Mouse (Mus musculus) MEL (cell line): ENCODE measurements around the gene Tmem170b. TPM values are rescaled to one million over a fixed set of nuclear protein-coding genes. Genes with fewer than 3 reads are reported as not detected.

Experiments
- DNase-seq: peaks from one replicate; pipeline ENCODE4 v3.0.0; 2011; ENCODE audit warnings: low read depth, low spot score
- H3K27ac ChIP-seq: 2 replicates; pipeline ENCODE4 v1.5.1; 2012; ENCODE audit warnings: low read depth, mild to moderate bottlenecking, control low read depth, low read length, moderate library complexity; ENCODE audit not compliant: control insufficient read depth
- H3K27me3 ChIP-seq, 2 experiments: fragments of 150-350 bp in 1 of 2; sonication (generic) in 1 of 2; 2 replicates each; pipeline ENCODE4 v1.6.1; 2012; ENCODE audit warnings: low read length in 2 of 2, mild to moderate bottlenecking in 2 of 2, improper control_type of control experiment in 1 of 2, moderate library complexity in 1 of 2; ENCODE audit not compliant: insufficient read depth in 2 of 2, control insufficient read depth in 1 of 2
- H3K36me3 ChIP-seq, 2 experiments: 2 replicates each; pipeline ENCODE4 v1.6.1; 2012 to 2014; ENCODE audit warnings: low read length in 2 of 2, improper control_type of control experiment in 1 of 2, inconsistent platforms in 1 of 2, mild to moderate bottlenecking in 1 of 2; ENCODE audit not compliant: insufficient read depth in 2 of 2, control insufficient read depth in 1 of 2
- H3K4me1 ChIP-seq, 2 experiments: fragments of 150-350 bp in 1 of 2; sonication (generic) in 1 of 2; 2 replicates each; pipeline ENCODE4 v1.6.1; 2012; ENCODE audit warnings: low read length in 2 of 2, improper control_type of control experiment in 1 of 2, mild to moderate bottlenecking in 1 of 2; ENCODE audit not compliant: insufficient read depth in 2 of 2, control insufficient read depth in 1 of 2
- H3K4me3 ChIP-seq, 2 experiments: fragments of 150-350 bp in 1 of 2; sonication (generic) in 1 of 2; 2 replicates each; pipeline ENCODE4 v1.5.1; 2012; ENCODE audit warnings: low read depth in 2 of 2, low read length in 2 of 2, mild to moderate bottlenecking in 2 of 2, moderate library complexity in 2 of 2, control low read depth in 1 of 2, improper control_type of control experiment in 1 of 2; ENCODE audit not compliant: control insufficient read depth in 1 of 2, insufficient read depth in 1 of 2
- H3K79me2 ChIP-seq: 2 replicates; pipeline ENCODE4 v1.6.1; 2012; ENCODE audit warnings: mild to moderate bottlenecking, low read length, moderate library complexity; ENCODE audit not compliant: control insufficient read depth, poor library complexity, insufficient read depth
- H3K9ac ChIP-seq: 2 replicates; pipeline ENCODE4 v1.6.1; 2012; ENCODE audit warnings: low read depth, mild to moderate bottlenecking, control low read depth, low read length, moderate library complexity; ENCODE audit not compliant: control insufficient read depth, poor library complexity, severe bottlenecking
- H3K9me3 ChIP-seq: fragments of 150-350 bp; sonication (generic); replicated peaks from 2 replicates; pipeline ENCODE4 v1.6.1; 2012; ENCODE audit warnings: mild to moderate bottlenecking, low read length, improper control_type of control experiment, moderate library complexity; ENCODE audit not compliant: insufficient read depth
- BHLHE40 ChIP-seq: IDR thresholded peaks from 2 replicates; pipeline ENCODE4 v1.6.1; 2012; ENCODE audit warnings: low read depth, mild to moderate bottlenecking, inconsistent platforms, low read length, improper control_type of control experiment, borderline replicate concordance
- CHD2 ChIP-seq: IDR thresholded peaks from 2 replicates; pipeline ENCODE4 v1.6.1; 2011; ENCODE audit warnings: low read length, improper control_type of control experiment
- E2F4 ChIP-seq: IDR thresholded peaks from 2 replicates; pipeline ENCODE4 v1.6.1; 2011; ENCODE audit warnings: low read depth, low read length, improper control_type of control experiment, borderline replicate concordance
- ELF1 ChIP-seq: IDR thresholded peaks from 2 replicates; pipeline ENCODE4 v1.6.1; 2014; ENCODE audit warnings: low read depth, mild to moderate bottlenecking, inconsistent platforms, low read length, improper control_type of control experiment, moderate library complexity
- EP300 ChIP-seq, 2 experiments: IDR thresholded peaks; 2 replicates each; pipeline ENCODE4 v1.6.1; 2011; ENCODE audit warnings: improper control_type of control experiment in 2 of 2, low read length in 2 of 2, low read depth in 1 of 2, mild to moderate bottlenecking in 1 of 2
- GATA1 ChIP-seq: IDR thresholded peaks from 2 replicates; pipeline ENCODE4 v1.6.1; 2011; ENCODE audit warnings: low read depth, low read length, improper control_type of control experiment
- HCFC1 ChIP-seq: IDR thresholded peaks from 2 replicates; pipeline ENCODE4 v1.6.1; 2012; ENCODE audit warnings: low read depth, mild to moderate bottlenecking, inconsistent platforms, low read length, improper control_type of control experiment, moderate library complexity
- JUND ChIP-seq: IDR thresholded peaks from 2 replicates; pipeline ENCODE4 v1.6.1; 2011; ENCODE audit warnings: low read depth, mild to moderate bottlenecking, improper control_type of control experiment, low read length
- MAZ ChIP-seq: IDR thresholded peaks from 2 replicates; pipeline ENCODE4 v1.6.1; 2012; ENCODE audit warnings: low read depth, mild to moderate bottlenecking, inconsistent platforms, low read length, improper control_type of control experiment
- MEF2A ChIP-seq: IDR thresholded peaks from 2 replicates; pipeline ENCODE4 v1.6.1; 2014; ENCODE audit warnings: low read depth, mild to moderate bottlenecking, inconsistent platforms, low read length, improper control_type of control experiment; ENCODE audit not compliant: poor library complexity, insufficient replicate concordance, severe bottlenecking; ENCODE audit errors: extremely low read depth
- MYB ChIP-seq: IDR thresholded peaks from 2 replicates; pipeline ENCODE4 v1.6.1; 2011; ENCODE audit warnings: mild to moderate bottlenecking, low read depth, low read length, improper control_type of control experiment
- MYC ChIP-seq: IDR thresholded peaks from 2 replicates; pipeline ENCODE4 v1.6.1; 2011; ENCODE audit warnings: low read depth, mild to moderate bottlenecking, low read length, improper control_type of control experiment, moderate library complexity
- NELFE ChIP-seq: IDR thresholded peaks from 2 replicates; pipeline ENCODE4 v1.6.1; 2011; ENCODE audit warnings: low read depth, low read length, improper control_type of control experiment
- NRF1 ChIP-seq: IDR thresholded peaks from 2 replicates; pipeline ENCODE4 v1.6.1; 2014; ENCODE audit warnings: low read depth, mild to moderate bottlenecking, inconsistent platforms, low read length, improper control_type of control experiment, moderate library complexity; ENCODE audit not compliant: poor library complexity, insufficient read depth, severe bottlenecking
- POLR2AphosphoS2 ChIP-seq: IDR thresholded peaks from 2 replicates; pipeline ENCODE4 v1.6.1; 2011; ENCODE audit warnings: low read length, improper control_type of control experiment
- POLR2AphosphoS5 ChIP-seq: IDR thresholded peaks from 2 replicates; pipeline ENCODE4 v1.6.1; 2012; ENCODE audit warnings: low read depth, borderline replicate concordance, mild to moderate bottlenecking, inconsistent platforms, low read length, moderate library complexity, mixed read lengths
- RCOR1 ChIP-seq: IDR thresholded peaks from 2 replicates; pipeline ENCODE4 v1.6.1; 2012; ENCODE audit warnings: low read depth, mild to moderate bottlenecking, inconsistent platforms, low read length, improper control_type of control experiment
- TAL1 ChIP-seq: IDR thresholded peaks from 2 replicates; pipeline ENCODE4 v1.6.1; 2012; ENCODE audit warnings: mild to moderate bottlenecking, inconsistent platforms, low read length, moderate library complexity, mixed read lengths
- TBP ChIP-seq: IDR thresholded peaks from 2 replicates; pipeline ENCODE4 v1.8.0; 2011; ENCODE audit warnings: low read depth, low read length, improper control_type of control experiment
- TCF12 ChIP-seq: IDR thresholded peaks from 2 replicates; pipeline ENCODE4 v1.6.1; 2014; ENCODE audit warnings: low read depth, mild to moderate bottlenecking, inconsistent platforms, low read length, improper control_type of control experiment, moderate library complexity
- UBTF ChIP-seq: IDR thresholded peaks from 2 replicates; pipeline ENCODE4 v1.6.1; 2012; ENCODE audit warnings: low read depth, mild to moderate bottlenecking, inconsistent platforms, low read length, improper control_type of control experiment, moderate library complexity, borderline replicate concordance; ENCODE audit not compliant: insufficient read depth
- USF1 ChIP-seq: IDR thresholded peaks from 2 replicates; pipeline ENCODE4 v1.6.1; 2014; ENCODE audit warnings: low read depth, mild to moderate bottlenecking, inconsistent platforms, low read length, improper control_type of control experiment, moderate library complexity
- USF2 ChIP-seq, 2 experiments: IDR thresholded peaks; 2 replicates each; pipeline ENCODE4 v1.6.1; 2011 to 2012; ENCODE audit warnings: improper control_type of control experiment in 2 of 2, low read length in 2 of 2, borderline replicate concordance in 1 of 2, inconsistent platforms in 1 of 2, low read depth in 1 of 2, mild to moderate bottlenecking in 1 of 2; ENCODE audit not compliant: insufficient read depth in 1 of 2
- ZMIZ1 ChIP-seq: IDR thresholded peaks from 2 replicates; pipeline ENCODE4 v1.6.1; 2012; ENCODE audit warnings: low read depth, mild to moderate bottlenecking, inconsistent platforms, low read length, improper control_type of control experiment, moderate library complexity
- ZNF384 ChIP-seq: IDR thresholded peaks from 2 replicates; pipeline ENCODE4 v1.6.1; 2012; ENCODE audit warnings: low read depth, mild to moderate bottlenecking, inconsistent platforms, low read length, improper control_type of control experiment
- polyA plus RNA-seq, 2 experiments: library from polyadenylated mRNA; stranded (reverse) in 1 of 2; unstranded in 1 of 2; fragments of >175 nt in 1 of 2; fragments of >200 nt in 1 of 2; gene quantifications; 2 replicates each; pipeline versions ENCODE4 v1.2.1 to v1.2.4; 2012; ENCODE audit warnings: low replicate concordance in 2 of 2, low read depth in 1 of 2; ENCODE audit not compliant: insufficient read length in 2 of 2, insufficient read depth in 1 of 2, missing spikeins in 1 of 2
- total RNA-seq: library from RNA; depleted of rRNA; stranded (reverse); fragments of 300-350 nt; gene quantifications from 2 replicates; pipeline ENCODE4 v1.2.3, GENCODE M21; 2012

Gene Tmem170b
- total and polyA plus RNA-seq, 3 experiments: 5.2 to 7.0 TPM; not detected in 1

DNA sequence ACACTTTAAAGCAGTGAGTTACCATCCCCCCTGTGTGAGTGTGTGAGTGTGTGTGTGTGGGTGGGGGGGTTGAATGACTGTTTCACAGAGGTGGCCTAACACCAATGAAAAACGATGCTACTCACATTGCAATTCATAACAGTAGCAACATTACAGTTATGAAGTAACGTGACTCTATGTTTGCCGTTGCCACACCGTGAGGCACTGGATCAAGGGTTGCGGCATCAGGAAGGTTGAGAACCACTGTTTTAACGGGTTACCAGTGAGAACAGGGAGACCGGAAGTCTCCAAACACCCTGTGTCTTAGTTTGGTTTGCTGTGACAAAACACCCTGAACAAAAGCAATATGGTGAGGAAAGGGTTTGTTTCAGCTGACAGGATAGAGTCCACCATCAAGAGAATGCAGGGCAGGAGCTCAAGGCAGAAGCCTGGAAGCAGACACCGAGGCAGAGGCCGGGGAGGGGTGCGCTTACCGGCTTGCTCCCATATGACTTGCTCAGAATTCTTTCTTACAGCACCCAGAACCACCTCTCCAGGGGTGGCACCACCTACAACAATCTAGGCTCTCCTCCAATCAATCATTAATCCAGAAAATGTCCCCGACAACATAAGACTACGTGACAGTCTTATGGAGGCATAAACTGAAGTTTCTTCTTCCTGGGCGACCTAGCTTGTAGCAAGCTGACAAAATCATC lies 57.9 kb downstream of the Tmem170b start:
- H3K27me3 ChIP-seq: no peaks in the 10 kb centered on the region
- DNase-seq: no peak

DNA sequence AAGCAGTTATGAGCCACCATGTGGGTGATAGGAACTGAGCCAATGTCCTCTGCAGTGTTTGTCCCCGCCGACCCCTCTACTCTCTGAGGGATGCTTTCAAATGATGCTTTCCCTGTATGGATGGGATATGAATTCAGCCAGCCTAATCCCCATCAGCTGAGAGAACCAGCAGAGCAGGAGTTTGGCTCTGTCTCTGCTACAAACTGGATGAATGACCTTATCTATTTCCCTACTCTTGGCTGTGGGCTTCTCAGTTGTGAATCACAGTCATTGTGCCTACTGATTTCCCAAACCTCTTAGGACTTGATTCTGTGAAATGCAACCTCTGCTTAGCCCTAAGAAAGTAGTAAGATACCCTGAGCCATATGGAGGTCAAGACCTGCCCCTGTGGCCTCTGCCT lies 64.2 kb downstream of the Tmem170b start:
- no peak for DNase-seq
- Histone ChIP-seq H3K36me3 (no peaks in the 10 kb centered on the region), H3K4me3 (no peak overlapping the region), H3K9me3 (no peaks in the 10 kb centered on the region), H3K27ac (no peak overlapping the region), H3K79me2 (no peaks in the 10 kb centered on the region), H3K4me1 (no peaks in the 10 kb centered on the region), H3K27me3 (no peaks in the 10 kb centered on the region), H3K9ac (no peak overlapping the region)
- TF ChIP-seq E2F4: no peak
- TF ChIP-seq CHD2: no peak
- TF ChIP-seq ELF1: no peak
- TF ChIP-seq TBP: no peak
- TF ChIP-seq RCOR1: no peak
- no peak for TF ChIP-seq POLR2AphosphoS5
- no peak for TF ChIP-seq TCF12
- no peak for TF ChIP-seq MEF2A
- no peak for TF ChIP-seq NELFE
- no peak for TF ChIP-seq MYC
- no peak for TF ChIP-seq GATA1
- TF ChIP-seq USF2 (IDR thresholded peaks at IDR 0.05; ENCODE audit: borderline replicate concordance in 1 of 2, insufficient read depth in 1 of 2, low read depth in 1 of 2, low read length in 2 of 2): no peak
- no peak for TF ChIP-seq USF1
- no peak for TF ChIP-seq POLR2AphosphoS2
- no peak for TF ChIP-seq MAZ

More for the DNA sequence above, 57.9 kb downstream of the Tmem170b start:
- no peak overlapping the region for H3K27ac ChIP-seq
- TF ChIP-seq BHLHE40: no peak
- TF ChIP-seq JUND: no peak
- TF ChIP-seq POLR2AphosphoS5: no peak
- TF ChIP-seq MAZ: no peak
- TF ChIP-seq E2F4: no peak
- TF ChIP-seq TCF12: no peak
- TF ChIP-seq TAL1: no peak
- no peak for TF ChIP-seq USF2 (IDR thresholded peaks at IDR 0.05; ENCODE audit: borderline replicate concordance in 1 of 2, insufficient read depth in 1 of 2, low read depth in 1 of 2, low read length in 2 of 2)
- no peak for TF ChIP-seq EP300 (IDR thresholded peaks at IDR 0.05; ENCODE audit: low read depth in 1 of 2, low read length in 2 of 2)
- TF ChIP-seq POLR2AphosphoS2: no peak
- TF ChIP-seq HCFC1: no peak
- TF ChIP-seq MYB: no peak
- TF ChIP-seq UBTF: no peak
- TF ChIP-seq ZNF384: no peak
- no peak for TF ChIP-seq ZMIZ1
- TF ChIP-seq NRF1: no peak
- H3K4me1 ChIP-seq: no peaks in the 10 kb centered on the region
- H3K79me2 ChIP-seq: no peaks in the 10 kb centered on the region
- no peaks in the 10 kb centered on the region for H3K36me3 ChIP-seq
- no peak overlapping the region for H3K9ac ChIP-seq
- H3K9me3 ChIP-seq: no peaks in the 10 kb centered on the region
- no peak overlapping the region for H3K4me3 ChIP-seq
